Mouse (Mus musculus) kidney, adult 2 months (tissue): Measurements from ENCODE around the gene Rbms1.

Experiments used
- CTCF ChIP-seq: fragments of 200-500 bp; conservative IDR thresholded peaks from 2 replicates; pipeline ENCODE4 v1.5.1; 2011; ENCODE audit warnings: low read depth, mild to moderate bottlenecking, control low read depth, low read length, moderate library complexity, mixed read lengths; ENCODE audit not compliant: insufficient read depth, insufficient read length
- POLR2A ChIP-seq: fragments of 200-500 bp; IDR thresholded peaks from one replicate; pipeline ENCODE4 v1.6.1; 2011; ENCODE audit warnings: low read depth, low read length, control low read depth

- TF ChIP-seq CTCF (no peak), POLR2A (no peak)
Observed at GRCm38 (mm10) chr2:60838856-60839255, 124.1 kb downstream of the Rbms1 start.
